Mouse (Mus musculus) spleen, adult 12 weeks (tissue): ENCODE measurements around the gene Ifit3.
"Not testable (repeated sequence)": the region's sequence is repeated elsewhere in the genome, so short reads cannot be mapped to it uniquely, and the experiment has no call there.

ENCODE experiments used
- DNase-seq: peaks from one replicate; pipeline ENCODE4 v3.0.0; 2022; ENCODE audit warnings: low spot score

Ifit3 gene

DNA sequence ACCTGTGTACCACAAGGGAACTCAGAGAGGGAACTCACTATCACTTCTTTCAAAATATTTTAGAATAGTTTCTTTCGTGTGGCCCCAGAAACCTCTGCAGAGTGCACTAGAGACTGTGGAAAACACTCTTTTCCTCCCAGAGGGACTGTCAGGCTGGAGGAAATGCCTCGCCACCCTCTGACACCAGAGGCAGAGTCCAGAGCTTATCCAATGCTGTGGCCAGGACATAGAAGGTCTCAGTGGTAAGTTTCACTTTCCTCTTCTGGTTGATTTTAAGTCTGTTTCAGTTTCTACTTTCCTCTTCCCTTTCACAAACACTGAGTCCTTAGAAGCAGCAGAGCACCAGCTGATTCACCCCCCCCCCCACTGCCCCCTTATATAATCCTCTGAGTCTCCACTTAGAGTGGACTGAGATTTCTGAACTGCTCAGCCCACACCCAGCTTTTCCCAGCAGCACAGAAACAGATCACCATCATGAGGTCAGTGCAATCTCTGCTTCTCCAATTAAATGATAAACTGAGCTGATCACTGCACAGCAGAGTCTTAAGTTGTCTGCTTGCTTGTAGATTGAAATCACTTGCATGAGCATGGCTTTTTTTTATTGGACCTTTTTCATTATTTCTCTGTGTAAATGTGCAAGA, at the start of gene Ifit3:
Ifit3 (plus strand) TSS at position 406 of the 641 bp plus-strand sequence.
- not testable (repeated sequence) for DNase-seq

DNA sequence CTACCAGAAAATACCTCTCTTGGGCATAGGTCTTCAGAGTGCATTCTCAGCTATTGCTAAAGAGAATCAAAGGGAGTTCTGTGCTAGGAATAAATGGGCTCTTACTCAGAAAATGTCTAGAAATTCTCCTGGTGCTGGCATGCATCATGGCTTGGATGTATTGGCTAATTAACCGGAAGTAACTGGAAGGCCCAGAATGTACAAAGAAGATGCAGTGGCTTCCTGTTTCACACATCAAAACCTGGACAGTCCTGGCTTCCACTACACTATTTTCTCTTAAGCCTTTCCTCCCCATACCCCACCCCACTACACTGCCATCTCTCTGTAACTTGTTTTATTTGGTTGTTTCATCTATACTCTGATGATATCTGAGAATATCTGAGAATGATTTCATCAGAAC, 43.9 kb upstream of the Ifit3 start:
- DNase-seq, result no peak

DNA sequence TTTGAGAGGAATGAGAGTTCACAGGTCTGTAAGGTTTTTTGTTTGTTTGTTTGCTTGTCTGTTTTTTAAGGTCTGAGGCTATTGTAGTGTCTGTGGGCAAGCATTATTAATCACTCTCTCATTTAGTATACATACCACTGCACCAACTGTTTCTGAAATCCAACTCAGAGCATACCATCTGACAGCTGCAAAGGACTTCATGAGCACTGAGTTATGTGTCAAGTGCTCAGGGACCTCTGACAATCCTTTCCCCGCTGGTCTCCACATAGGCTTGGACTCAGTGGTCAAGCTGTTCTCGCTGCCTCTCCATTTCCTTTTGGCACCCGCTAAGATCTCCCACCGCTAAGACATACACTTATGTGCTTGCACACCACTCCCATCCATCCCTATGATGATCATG, 37.1 kb upstream of the Ifit3 start:
- no peak for DNase-seq

DNA sequence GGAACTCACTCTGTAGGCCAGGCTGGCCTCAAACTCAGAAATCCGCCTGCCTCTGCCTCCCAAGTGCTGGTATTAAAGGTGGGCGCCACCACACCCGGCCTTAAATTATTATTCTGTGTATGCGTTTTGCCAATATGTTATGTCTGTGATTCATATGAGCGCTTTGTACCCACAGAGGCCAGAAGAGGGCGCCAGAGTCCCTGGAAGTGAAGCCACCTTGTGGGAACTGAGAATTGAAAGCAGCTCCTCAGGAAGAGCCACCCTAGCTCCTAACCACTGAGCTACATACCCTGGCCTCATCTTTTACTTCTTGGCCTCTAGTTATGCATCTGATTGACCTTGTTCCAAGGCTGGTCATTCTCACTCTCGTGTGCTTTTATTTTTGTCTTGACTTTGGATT, 35.4 kb upstream of the Ifit3 start:
- DNase-seq, result peak; percentile 76

DNA sequence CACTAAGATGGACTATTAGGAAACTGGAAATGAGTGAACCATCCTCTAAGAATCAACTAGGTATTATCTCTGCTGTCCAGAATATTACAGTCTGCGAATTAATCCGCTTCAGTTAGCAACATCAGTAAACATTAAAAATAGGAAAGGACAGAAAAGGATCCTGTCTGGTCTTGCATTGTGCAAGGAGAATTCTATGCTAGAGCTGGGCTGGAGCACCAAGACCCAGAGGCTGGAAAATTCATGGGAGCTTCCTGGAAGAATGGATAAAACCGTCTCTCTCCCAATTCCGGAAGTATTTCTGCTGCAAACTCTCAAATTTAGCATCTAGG, 33.2 kb upstream of the Ifit3 start:
- no peak for DNase-seq

DNA sequence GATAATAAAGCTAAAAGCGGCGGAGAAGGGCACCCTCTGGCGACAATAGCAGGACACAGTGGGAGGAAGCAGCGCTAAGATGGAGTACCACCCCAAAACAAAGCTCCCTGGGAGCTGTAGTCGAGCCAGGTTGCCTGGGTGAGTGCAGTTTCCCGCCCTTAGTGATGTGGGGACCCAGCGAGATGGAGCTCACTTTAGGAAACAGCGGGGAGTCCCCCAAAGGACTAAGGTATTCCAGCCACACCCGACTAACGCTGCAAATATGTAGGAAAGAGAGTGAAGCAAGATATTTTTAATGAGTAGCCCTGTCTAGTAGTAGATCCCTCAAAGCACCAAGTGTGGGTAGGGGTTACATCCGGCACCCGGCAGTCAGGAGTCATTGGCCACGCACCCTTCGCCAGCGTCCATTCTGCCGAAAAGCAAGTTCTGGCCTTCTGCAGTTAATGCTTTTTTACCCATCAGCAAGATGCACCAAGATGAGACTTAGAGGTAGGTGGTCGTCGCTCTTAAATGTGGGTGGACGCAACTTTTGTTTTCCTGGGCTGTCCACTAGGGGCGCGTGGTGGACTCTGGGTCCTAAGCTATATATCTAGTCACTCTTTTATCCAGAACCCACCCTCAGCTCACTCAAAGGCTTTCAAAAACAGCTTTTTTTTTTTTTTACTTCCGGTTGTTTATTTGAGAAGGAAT, 32.7 kb upstream of the Ifit3 start, which contains the start of gene Ifit2:
Ifit2 (plus strand) TSS at position 161 of the 690 bp plus-strand sequence.
- DNase-seq, result peak; percentile 62

DNA sequence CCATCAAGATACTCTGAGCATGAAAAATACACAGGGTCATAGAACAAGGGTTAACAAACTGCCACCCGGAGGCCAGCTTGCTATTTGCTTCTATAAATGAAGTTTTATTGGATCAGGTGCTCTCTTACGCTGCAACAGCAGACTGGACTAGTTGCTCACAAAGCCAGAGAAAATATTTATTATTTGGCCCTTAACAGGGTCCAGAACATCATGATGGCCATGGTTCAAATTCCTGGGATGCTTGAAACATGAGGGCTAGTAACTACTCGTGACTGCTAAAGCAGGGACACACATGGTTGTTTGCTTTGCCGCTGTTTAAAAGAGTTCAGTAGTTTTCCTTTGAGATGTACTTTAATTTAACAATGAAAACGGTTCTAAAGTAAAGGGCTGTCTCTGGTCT, 31.4 kb upstream of the Ifit3 start:
- no peak for DNase-seq

DNA sequence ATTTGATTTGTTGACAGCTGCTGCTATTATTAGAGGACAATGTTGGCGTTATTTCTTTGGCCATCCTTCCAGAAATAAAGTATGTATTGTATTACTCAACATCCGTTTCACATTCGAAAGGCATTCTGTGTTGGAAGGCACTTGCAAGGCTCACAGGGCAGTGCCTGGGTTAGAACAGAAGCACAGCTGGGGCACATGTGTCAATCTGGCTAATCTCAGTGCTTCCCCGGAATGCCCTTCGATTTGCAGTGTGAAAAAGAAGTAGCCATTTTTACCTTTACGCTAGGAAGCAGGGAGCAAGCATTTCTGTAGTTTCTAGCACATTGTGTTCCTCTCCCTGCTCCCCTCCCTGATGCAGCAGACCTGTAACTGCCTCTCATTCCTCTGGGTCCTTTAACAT, 30.3 kb upstream of the Ifit3 start:
- DNase-seq, result no peak

DNA sequence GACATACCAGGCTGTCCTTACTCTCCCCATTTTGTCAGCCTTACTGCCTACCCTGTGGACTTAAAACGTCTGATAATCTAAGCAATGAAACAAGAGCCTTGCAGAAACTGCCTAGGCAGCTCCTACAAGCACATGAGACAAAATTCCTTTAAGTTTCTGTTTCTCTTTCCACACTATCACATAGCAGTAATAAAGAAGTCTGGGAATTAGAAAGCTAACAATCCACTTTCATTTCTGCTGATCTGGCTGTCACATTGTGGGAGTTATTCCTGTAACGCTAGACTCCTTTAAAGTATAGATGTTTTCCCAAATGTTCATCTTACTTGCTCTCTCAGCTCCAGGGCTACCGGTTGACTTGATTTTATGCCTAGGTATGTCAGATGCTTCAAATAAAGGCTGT, 29.8 kb upstream of the Ifit3 start:
- DNase-seq, result no peak

DNA sequence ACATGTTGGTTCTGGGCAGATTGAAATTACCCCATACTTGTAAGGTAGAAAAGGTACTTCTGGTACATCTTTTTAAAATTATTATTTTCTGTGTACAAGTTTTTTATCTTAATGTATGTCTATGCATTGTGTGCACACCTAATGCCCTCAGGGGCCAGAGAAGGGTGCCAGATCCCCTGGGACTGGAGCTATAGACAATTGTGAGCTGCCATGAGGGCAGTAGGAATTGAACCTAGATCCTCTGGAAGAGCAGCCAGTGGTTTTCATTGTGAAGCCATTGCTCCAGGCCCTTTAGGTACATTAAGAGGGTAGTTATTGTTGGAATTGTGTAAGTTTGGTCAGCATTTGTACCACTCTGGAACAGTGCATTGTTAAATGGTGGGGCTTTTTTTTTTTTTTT, 29.3 kb upstream of the Ifit3 start:
- no peak for DNase-seq

DNA sequence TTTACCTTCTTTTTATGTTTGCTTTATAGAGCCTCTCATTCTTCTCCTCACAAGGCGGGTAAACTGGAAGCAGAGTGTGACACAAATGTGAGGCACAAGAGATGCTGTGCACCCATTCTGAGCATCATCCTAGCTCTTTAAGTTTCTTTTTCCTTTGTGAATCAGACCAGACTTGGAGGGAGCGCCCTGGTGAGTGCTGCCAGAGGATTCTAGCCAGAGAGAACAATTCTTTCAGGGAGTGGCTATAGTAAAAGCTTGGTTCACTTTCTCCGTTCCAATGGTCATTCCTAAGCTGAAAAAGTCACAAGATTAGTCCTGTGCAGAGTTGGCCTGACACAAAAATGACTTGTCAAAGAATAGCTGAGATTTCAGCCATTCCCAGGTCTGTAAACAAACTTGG, 26.7 kb upstream of the Ifit3 start:
- no peak for DNase-seq

DNA sequence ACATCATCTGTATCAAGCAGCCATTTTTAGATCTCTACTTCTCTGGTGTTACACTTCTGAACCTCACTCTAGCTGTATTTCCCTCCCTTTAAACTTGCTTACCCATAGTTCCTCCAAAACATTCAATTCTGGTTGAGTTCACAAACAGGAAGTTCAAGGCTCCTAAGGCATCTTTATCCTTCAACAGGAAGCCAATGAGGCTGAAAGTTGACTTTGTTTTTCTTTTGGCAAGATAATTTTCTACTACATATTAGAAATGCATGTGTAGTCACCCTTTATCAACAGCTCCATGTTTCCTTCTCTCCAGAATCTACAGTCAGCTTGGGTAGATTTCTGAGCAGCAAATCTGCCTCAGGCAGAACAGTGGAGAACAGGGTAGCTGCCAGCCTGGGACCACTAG, 20.8 kb upstream of the Ifit3 start:
- no peak for DNase-seq

DNA sequence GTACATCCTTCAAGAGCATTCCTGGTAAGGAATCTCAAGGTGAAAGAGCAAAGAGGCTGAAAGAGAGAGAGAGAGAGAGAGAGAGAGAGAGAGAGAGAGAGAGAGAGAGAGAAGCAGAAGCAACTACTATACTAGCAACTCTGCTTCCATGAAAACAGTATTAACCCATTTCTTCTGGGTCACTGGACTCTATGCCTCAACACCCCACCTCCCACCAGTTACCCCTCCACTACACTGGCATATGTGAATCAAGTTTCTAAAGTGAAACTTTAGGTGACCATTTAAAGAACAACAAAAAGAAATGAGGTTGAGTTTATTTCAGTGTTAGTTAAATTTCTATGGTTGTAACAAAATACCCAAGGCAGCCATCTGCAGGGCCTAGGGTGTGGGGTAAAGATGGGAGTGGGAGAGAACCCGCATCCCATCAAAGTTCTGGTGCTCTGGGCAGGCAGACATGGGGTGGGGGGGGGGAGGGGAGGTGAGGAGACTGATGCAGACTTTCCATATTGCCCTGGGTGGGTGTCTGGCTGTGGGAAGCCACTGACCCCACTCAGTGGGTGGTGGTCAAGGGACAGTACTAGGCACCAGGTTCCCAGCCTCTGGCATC, 17.1 kb upstream of the Ifit3 start:
- DNase-seq, result no peak

DNA sequence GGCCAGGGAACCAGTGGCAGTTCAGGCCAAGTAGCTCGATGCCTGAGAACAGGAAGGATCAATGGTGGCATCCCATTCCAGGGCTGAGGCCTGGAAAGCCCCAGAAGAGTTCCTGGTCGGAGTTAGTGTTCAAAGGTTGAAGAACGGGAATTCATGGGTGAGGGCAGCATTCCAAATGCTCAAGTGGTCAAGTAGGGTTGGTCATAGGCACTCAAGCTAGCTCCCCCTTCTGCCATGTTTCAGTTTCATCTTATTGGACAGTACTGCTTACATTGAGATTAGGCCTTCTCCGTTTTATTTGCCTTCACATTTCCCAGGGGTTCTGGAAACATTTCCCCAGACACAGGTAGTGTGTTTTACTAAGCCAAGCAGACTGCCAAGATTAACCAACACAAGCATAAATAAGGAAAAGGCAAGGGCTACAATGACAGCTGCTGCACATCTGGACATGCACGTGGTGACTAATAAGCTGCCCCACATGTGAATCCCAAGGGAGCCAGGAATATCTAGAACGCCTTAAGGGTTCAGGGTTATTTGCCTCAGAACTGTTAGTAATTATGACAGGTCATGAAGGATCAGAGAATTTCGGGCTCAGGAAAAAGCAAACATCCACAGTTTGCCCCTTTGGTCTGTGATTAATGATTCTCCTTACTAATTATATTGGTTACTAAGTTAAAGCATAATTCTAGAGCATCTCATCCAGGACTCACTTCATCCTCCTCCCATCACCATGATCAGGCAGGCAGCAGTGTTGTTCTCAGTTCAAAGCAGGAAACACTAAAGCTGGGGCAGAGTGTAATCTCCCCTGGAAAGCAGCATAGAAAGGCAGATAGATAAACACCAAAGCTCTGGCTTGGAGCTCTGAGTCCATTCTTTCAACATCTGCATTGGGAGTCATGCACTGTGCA, 14.1 kb upstream of the Ifit3 start:
- no peak for DNase-seq

DNA sequence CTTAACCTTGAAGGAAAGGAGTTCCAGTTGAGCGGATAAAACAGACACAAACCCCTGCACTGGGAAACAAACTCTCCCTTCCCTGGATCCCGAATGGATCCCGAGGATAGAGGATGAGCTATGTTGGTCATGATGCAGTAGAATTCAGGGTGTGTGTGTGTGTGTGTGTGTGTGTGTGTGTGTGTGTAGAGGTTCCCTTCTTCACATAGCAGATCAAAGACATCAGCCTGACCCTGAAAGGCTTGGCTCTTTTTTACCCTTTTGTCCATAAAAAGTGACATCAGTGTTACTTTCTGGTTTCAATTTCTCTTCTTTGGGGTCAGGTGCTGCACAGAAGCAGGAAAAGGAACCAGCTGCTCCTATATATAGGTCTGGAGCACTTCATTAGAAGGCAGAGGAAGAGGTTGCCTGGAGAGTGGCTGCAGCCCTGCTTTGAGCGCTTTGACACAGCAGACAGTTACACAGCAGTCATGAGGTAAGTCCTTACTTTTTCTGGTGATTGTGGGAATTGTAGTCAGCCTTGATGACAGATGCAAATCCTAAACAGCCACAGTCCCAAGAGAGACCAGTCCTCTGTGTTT, 13.3 kb upstream of the Ifit3 start:
- no peak for DNase-seq

DNA sequence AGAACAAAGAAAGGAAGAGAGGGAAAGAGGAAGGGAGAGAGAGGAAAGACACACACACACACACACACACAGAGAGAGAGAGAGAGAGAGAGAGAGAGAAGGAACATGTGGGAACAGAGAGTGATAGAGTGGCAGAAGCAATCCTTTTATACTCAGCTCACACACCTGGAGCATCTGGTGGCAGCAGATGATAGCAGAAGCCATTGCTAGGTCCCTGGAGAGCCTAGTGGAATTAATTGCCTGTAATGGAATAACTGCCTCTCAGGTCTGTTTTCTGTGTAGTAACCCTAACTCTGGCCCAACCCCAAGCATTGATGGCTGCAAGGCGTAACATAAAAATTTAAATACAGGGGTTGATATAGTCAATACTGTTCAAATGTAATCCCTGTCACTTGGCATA, 12.3 kb upstream of the Ifit3 start:
- DNase-seq, result no peak

DNA sequence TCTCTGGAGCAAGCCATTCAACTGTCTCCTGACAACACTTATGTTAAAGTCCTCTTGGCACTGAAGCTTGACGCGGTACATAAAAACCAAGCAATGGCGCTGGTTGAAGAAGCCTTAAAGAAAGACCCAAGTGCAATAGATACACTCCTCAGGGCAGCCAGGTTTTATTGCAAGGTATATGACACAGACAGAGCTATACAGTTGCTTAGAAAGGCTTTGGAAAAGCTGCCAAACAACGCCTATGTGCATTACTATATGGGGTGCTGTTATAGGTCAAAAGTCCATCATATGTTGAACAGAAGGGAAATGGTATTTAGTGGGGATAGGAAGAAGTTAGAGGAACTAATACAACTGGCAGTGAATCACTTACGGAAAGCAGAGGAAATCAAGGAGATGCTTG, 9.7 kb upstream of the Ifit3 start:
- no peak for DNase-seq

DNA sequence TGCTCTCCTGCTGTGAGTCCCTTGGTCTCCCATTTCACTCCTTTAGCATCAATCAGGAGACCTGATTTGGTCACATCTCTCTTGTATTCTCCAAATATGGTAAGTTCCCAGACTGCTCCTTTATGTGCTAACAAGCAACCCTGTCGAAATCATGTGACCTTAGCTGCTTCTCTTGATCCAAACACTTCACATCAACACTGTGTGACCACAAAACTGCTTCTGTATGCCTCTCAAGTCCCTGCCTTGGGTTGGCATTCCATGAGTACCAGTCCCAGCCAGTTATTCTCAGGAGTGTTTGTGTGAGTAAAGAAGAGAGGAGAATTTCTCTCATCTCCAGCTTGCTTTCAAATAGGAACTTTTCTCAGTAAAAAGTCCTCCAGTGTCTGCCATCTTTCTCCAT, 6.2 kb upstream of the Ifit3 start:
- DNase-seq, result no peak

DNA sequence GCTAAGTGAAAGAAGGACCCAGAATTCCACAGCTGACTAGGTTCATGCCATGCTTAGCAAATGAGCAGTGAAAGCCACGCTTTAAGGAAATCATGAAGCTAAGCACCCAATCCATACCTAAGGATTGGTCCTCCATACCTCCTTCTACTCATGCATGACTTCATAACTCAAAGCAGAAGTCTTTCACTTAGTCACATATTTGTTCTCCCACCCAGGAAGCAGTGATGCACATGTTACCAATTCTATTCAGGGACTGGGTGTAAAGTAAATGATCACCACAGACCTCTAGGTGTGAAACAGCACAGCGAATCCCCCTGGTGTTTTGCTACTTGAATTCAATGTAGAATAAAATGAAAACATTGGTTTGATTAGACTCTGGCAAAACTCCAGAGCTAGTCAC, 635 bp upstream of the Ifit3 start:
- not testable (repeated sequence) for DNase-seq

DNA sequence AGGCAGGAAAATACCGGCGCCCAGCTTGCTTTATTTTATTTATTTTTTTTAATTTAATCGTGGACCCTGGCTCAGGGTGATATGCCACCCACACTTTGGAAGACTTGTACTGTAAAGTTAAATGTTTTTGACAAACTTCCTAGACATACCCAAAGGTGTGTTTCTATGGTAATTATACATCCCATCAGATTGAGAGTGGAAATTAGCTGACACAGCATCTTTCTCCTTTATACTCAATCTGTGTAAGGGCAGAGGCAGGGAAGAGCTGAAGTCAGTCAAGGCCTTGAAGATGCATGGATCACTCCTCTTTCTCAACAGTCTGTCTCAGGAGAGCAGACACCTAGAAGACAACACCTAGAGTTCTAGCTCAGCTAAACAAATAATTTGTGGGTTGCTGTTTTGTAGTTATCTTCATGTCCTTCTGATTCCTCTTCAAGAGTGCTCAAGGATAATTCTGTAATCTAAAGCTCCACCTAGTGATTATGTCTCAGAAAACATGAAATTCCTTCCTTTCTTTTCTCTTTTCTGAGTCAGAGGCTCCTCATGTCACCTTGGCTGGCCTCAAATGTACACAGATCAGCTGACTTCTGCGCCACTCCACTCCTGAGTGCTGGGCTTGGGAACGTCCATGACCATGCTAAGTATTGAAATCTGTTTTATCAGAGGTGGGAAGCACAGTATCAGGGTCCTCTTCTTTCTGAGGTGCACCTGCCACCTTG, 2.6 kb downstream of the Ifit3 start:
- DNase-seq, result not testable (repeated sequence)

DNA sequence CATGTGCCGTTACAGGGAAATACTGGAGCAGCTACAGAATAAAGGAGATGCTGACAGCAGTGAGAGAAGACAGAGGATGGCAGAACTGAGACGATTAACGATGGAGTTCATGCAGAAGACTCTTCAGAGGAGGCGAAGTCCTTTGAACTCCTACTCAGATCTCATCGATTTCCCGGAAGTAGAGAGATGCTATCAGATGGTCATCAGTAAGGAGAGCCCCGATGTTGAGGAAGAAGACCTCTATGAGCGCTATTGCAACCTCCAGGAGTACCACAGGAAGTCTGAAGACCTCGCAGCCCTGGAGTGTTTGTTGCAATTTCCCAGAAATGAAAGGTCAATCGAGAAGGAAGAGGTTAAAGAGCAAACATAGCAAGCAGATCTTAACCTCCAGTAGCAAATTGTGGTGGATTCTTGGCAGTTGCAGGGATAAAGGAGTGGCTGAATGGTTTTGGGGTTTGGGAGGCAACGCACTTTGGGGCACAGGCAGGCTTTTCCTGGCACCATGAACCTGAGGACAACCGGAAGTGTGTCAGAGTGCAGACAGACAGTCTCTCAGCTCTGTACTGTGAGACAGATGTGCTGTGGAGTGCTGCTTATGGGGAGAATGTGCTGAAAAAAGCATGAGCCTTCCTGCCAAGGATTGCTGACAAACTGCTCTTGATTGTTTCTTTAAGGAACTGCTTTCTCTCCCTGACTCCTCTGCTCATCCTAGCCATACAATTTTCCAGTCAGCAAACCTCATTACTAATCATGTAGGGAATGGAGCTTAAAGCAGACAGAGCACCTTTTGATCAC, 4.8 kb downstream of the Ifit3 start:
- DNase-seq, result not testable (repeated sequence)
